Mouse (Mus musculus) spleen, postnatal 36 days (tissue): ENCODE results near the gene Rmdn2.
A peak's percentile ranks its signal among the peaks of the same experiment; 100 is the strongest.

Source experiments
- DNase-seq, 2 experiments: peaks; one replicate each; pipeline ENCODE4 v3.0.0; 2022; ENCODE audit warnings: low spot score in 2 of 2, mixed read lengths in 1 of 2

Gene Rmdn2

GRCm38 (mm10) chr17:79616621-79617020 lies 5.0 kb downstream of the Rmdn2 start:
- DNase-seq = no peak

DNA sequence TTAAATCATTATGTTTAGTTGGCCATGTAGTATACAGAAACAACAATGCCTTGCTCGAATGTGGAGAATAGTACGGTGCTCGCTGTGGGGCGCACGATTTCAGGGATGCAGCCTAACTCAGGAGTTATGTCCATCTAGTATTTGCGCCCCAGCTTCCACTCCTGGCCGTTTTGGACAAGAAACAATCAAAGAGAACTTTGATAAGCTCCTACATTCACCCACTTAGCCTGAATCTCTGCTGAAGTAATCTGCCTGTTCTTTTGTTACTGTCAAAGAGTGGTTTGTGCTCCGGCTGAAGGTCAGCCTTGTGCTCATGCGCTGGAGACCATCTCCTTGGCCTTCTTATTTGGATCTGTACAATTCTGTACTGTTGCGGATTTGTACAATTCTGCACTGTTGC lies 6.8 kb downstream of the Rmdn2 start:
- no peak for DNase-seq

DNA sequence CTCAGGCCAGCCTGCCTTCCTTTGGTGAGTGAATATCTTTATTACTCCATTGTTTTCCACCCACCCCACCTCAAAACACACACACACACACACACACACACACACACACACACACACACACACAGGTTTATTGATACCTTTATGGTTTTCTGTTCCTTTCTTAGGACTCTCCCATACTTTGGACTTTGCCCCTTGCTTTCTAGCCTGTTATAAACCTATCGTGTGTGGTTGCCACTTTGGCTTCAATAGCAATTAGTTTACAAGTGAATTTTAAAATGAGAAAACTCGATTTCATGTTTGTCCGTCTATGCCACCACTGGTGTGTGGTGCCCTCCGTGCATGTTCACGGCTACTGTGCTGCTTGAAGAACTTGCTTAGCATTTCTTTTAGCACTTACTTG lies 7.3 kb downstream of the Rmdn2 start:
- DNase-seq = no peak

- no peak for DNase-seq
These were observed 10.4 kb downstream of the Rmdn2 start for GRCm38 (mm10) chr17:79622050-79622449.

- DNase-seq = no peak
These were observed 10.9 kb downstream of the Rmdn2 start for GRCm38 (mm10) chr17:79622574-79622973.

- DNase-seq = no peak
These were observed 12.2 kb downstream of the Rmdn2 start for GRCm38 (mm10) chr17:79623841-79624240.

- no peak for DNase-seq
These were observed 14.7 kb downstream of the Rmdn2 start for GRCm38 (mm10) chr17:79626241-79626816.

- no peak for DNase-seq
These were observed 38.2 kb downstream of the Rmdn2 start for GRCm38 (mm10) chr17:79649893-79650292.

DNA sequence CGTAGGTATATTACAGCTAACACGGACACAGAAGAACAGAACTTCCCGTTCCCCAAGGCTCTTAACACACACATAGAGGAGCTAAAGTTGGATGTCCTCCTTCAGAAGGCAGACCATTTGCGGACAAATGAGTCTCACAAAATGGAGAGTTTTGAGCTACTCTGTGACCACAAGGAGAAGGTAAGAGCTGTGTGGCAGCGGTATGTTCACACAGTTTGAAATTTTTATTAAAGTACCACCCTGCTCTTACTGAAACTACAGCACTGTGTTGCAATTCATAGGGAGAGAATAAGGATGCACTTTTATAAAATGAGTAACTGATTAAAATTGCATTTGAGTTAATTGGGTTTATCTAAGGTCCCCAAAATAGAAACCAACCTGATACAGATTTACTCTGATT lies 38.6 kb downstream of the Rmdn2 start:
- no peak for DNase-seq

DNA sequence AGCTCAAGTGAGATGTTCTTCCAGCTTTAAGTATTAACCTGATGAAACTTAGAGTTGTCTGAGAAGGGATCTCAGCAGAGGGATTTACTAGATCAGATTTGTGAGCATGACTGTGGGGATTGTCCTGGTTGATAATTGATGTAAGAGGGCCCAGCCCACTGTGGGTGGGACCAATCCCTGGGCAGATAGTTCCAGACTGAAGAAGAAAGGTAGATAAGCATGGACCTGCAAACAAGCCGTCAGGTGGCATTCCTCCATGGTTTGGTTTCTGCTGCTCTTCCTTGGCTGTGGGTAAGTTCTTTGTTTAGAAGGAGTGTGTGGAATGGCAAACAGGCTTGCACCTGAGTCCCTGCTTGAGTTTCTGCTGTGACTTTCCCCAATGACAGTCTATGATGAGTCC lies 41.5 kb downstream of the Rmdn2 start:
- DNase-seq = no peak

DNA sequence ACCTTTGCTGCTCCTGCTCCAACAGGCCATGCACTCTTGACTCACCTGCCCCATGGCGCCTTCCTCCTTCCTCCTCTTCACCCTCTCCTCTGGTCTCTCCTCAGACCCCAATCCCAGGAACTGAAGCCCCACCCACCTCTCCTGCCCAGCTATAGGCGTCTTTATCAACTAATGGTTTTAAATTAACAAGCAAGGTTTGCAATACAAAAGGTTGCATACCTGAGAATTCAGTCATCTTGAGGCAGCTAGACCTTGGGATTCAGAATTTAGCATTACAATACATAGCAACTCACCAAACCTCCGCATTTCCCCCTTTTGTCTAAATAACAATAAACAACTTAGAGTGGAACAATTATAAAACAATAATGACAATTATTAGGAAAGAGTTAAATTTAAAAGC lies 42.5 kb downstream of the Rmdn2 start:
- DNase-seq = no peak

DNA sequence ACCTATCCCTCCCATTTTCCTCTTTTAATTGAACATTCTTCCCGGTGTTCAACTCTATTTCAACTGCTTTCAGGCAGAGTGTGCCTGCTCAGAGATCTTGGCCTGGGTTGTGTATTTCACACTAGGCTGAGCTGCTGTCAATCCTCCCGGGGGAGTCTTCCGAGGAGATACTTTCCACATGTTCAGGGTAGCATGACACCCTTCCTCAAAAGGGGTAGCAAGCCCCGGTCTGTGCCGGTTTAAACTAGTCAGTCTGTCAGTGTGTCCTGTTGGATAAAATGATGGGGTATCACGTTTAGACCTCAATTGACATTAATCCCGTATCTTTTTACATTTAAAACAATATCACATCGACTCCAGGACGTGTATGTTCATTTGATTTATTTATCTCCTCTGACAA lies 46.1 kb downstream of the Rmdn2 start:
- DNase-seq = no peak

- no peak for DNase-seq
These were observed 46.8 kb downstream of the Rmdn2 start for GRCm38 (mm10) chr17:79658452-79658851.

DNA sequence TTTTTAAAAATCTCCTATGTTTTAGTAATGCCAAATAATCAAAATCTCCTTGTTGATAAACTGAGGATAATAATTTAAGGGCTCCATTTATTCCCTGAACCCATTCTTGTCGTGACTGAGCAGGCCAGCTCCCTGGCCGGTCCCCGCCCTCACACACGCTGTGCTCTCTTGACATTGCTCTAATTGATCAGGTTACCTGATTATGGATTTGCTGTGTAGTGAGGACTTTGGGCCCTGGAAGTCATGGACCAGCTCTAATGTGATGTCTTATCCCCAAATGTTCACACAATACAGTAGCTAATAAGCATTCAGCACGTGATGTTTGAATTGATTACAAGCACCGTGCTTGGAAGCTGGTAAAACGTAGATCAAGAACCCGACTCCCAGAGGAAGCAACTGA lies 47.2 kb downstream of the Rmdn2 start:
- DNase-seq = no peak

- DNase-seq = peak; percentile 10 to 25
These were observed 49.7 kb downstream of the Rmdn2 start for GRCm38 (mm10) chr17:79661387-79661786.

GRCm38 (mm10) chr17:79661848-79662247 lies 50.2 kb downstream of the Rmdn2 start:
- DNase-seq = no peak

- DNase-seq = no peak
These were observed 51.9 kb downstream of the Rmdn2 start for GRCm38 (mm10) chr17:79663393-79664105.

DNA sequence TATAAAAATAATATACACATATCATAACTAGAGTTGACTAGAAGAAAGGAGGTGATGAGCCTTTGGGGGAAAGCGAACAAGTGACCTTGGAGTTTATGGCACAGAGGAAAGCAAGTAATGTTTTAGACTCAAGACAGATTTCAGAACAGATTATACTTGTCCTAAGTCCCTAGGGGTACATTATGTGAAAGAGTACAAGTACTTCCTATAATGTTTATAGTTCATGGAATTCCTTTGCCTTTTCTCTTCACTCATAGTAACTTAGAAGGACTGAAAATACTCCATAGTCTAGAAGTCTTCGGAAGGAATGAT lies 52.4 kb downstream of the Rmdn2 start:
- no peak for DNase-seq

DNA sequence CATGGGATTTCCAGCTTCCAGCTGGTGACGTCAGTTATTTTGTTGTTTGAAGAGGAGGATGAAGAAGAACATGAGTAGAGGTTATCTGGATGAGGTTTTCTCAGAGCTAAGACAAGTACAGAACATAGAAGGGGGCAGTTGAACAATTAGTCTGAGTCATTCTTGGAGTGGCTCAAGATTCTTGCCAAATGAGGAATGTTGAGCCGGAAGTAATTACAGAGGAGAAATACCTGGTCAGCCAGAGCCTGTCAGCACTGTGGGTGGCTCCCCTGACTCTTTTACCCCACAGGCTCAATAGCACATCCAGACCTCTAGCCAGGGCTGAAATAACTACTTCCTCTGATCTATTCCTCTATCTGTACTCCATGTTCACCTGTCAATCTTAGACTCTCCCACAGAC lies 59.2 kb downstream of the Rmdn2 start:
- DNase-seq = no peak

DNA sequence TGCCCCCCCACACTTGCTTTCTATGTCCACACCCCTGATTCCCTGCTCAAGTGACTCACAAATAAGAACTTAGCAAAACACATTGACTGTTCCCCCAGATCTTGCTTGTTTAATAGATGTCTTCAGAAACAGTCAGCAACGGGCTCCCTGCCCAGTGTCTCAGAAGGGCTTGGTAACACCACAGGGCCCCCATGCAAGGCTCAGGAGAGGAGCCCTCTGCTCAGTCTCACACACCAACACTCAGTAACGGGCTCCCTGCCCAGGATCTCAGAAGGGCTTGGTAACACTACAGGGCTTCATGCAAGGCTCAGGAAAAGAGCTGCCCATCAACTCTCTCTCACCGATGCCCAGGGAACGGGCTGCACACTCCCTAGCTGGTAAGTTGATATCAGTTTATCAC lies 83.4 kb downstream of the Rmdn2 start:
- no peak for DNase-seq

DNA sequence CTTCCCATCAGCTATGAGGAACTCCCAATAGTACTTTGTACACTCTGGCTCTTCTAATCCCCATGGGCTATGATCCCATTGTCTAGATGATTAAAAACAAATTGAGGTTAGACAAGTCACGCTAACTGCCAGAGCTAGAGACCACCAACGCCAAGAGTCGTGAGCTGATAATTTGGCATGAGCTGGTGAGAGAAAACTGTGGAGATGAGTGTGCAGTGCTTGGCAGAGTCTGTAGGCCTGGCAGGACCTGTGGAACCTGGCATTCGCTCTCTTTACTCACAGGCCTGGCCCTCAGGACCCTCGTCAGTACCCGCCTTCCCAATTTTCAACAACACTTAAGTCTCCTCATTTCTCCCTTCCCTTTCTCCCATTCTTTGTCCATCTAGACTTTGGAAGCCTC lies 83.9 kb downstream of the Rmdn2 start:
- no peak for DNase-seq

- DNase-seq = no peak
These were observed 87.5 kb downstream of the Rmdn2 start for GRCm38 (mm10) chr17:79699197-79699596.

DNA sequence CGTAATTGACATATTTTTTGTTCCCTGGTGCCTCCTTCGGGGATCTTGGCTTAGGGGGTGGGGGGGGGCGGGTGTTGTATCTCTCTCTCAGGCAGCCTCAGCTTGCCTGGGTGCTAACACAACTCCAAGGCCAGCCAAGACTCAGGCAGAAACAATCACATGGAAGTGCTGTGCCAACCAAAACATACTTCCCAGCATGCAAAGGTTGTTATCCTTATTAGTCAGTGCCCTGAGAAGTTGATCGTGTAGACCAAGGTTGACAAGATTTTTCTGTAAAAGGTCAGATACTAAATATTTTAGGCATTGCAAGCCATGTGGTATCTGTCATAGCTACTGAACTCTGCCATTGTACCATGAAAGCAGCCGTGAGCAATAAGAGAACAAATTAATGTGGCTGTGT lies 89.2 kb downstream of the Rmdn2 start:
- no peak for DNase-seq
